Mouse (Mus musculus) CH12.LX (cell line): ENCODE results near the gene Ikzf1. TPM values are rescaled to one million over a fixed set of nuclear protein-coding genes. Genes with fewer than 3 reads are reported as not detected.
A peak's percentile ranks its signal among the peaks of the same experiment; 100 is the strongest.

Experiments
- DNase-seq: peaks from one replicate; pipeline ENCODE4 v3.0.0-alpha.2; 2013; ENCODE audit errors: extremely low read depth
- H3K27ac ChIP-seq: 2 replicates; pipeline ENCODE4 v1.5.1; 2012; ENCODE audit warnings: low read depth, mild to moderate bottlenecking, control low read depth, moderate library complexity; ENCODE audit not compliant: insufficient read depth
- H3K27me3 ChIP-seq: replicated peaks from 2 replicates; pipeline ENCODE3; 2012; ENCODE audit warnings: inconsistent platforms
- H3K36me3 ChIP-seq, 2 experiments: replicated peaks in 1 of 2; 2 replicates each; pipeline versions ENCODE3 to v1.6.1; 2012; ENCODE audit warnings: inconsistent platforms in 1 of 2, low read length in 1 of 2, mild to moderate bottlenecking in 1 of 2, mixed read lengths in 1 of 2, moderate library complexity in 1 of 2; ENCODE audit not compliant: control insufficient read depth in 1 of 2, insufficient read depth in 1 of 2
- H3K4me1 ChIP-seq, 2 experiments: 2 replicates each; pipeline ENCODE4 v1.6.1; 2012; ENCODE audit warnings: inconsistent platforms in 1 of 2, moderate library complexity in 1 of 2; ENCODE audit not compliant: insufficient read depth in 2 of 2, control insufficient read depth in 1 of 2
- H3K4me2 ChIP-seq: 2 replicates; pipeline ENCODE4 v1.6.1; 2012; ENCODE audit warnings: low read depth, mild to moderate bottlenecking, control low read depth; ENCODE audit not compliant: poor library complexity, insufficient read depth, severe bottlenecking
- H3K4me3 ChIP-seq, 3 experiments: fragments of 150-350 bp in 1 of 3; sonication (generic) in 1 of 3; replicated peaks in 1 of 3; 2 replicates each; pipeline versions ENCODE3 to v1.5.1; 2011 to 2012; ENCODE audit warnings: low read depth in 2 of 3, low read length in 2 of 3, mild to moderate bottlenecking in 2 of 3, moderate library complexity in 2 of 3, control low read depth in 1 of 3, improper control_type of control experiment in 1 of 3, inconsistent platforms in 1 of 3, mixed read lengths in 1 of 3; ENCODE audit not compliant: poor library complexity in 1 of 3
- H3K79me2 ChIP-seq: replicated peaks from 2 replicates; pipeline ENCODE4 v1.6.1; 2012; ENCODE audit warnings: mild to moderate bottlenecking, moderate library complexity; ENCODE audit not compliant: control insufficient read depth, poor library complexity, insufficient read depth, severe bottlenecking; ENCODE audit errors: extremely low read depth
- H3K9ac ChIP-seq: 2 replicates; pipeline ENCODE4 v1.6.1; 2012; ENCODE audit warnings: low read depth, mild to moderate bottlenecking, control low read depth, moderate library complexity; ENCODE audit not compliant: insufficient read depth
- H3K9me3 ChIP-seq: replicated peaks from 2 replicates; pipeline ENCODE3; 2012; ENCODE audit warnings: low read length, inconsistent platforms, mixed read lengths
- BHLHE40 ChIP-seq: IDR thresholded peaks from 2 replicates; pipeline ENCODE4 v1.6.1; 2011; ENCODE audit warnings: mild to moderate bottlenecking, low read depth, low read length, improper control_type of control experiment
- CHD1 ChIP-seq: IDR thresholded peaks from 2 replicates; pipeline ENCODE4 v1.6.1; 2012; ENCODE audit warnings: low read depth, low read length, improper control_type of control experiment, inconsistent platforms
- CHD2 ChIP-seq: IDR thresholded peaks from 2 replicates; pipeline ENCODE4 v1.6.1; 2011; ENCODE audit warnings: low read length, improper control_type of control experiment
- CTCF ChIP-seq, 2 experiments: IDR thresholded peaks in 1 of 2; conservative IDR thresholded peaks in 1 of 2; 2 replicates each; pipeline ENCODE4 v1.5.1; 2011 to 2012; ENCODE audit warnings: low read depth in 2 of 2, low read length in 2 of 2, improper control_type of control experiment in 1 of 2, inconsistent platforms in 1 of 2, mild to moderate bottlenecking in 1 of 2, moderate library complexity in 1 of 2
- E2F4 ChIP-seq: IDR thresholded peaks from 2 replicates; pipeline ENCODE4 v1.6.1; 2011; ENCODE audit warnings: low read depth, low read length, improper control_type of control experiment; ENCODE audit not compliant: insufficient replicate concordance
- ELF1 ChIP-seq: IDR thresholded peaks from 2 replicates; pipeline ENCODE4 v1.6.1; 2014; ENCODE audit warnings: low read depth, mild to moderate bottlenecking, inconsistent platforms, low read length, improper control_type of control experiment
- EP300 ChIP-seq: IDR thresholded peaks from 2 replicates; pipeline ENCODE4 v1.6.1; 2011; ENCODE audit warnings: low read length, improper control_type of control experiment
- ETS1 ChIP-seq: conservative IDR thresholded peaks from 2 replicates; pipeline ENCODE4 v1.6.1; 2012; ENCODE audit warnings: low read depth, mild to moderate bottlenecking, inconsistent platforms, low read length, improper control_type of control experiment, moderate library complexity
- GABPA ChIP-seq: IDR thresholded peaks from 2 replicates; pipeline ENCODE4 v1.6.1; 2012; ENCODE audit warnings: low read depth, low read length, improper control_type of control experiment, inconsistent platforms; ENCODE audit not compliant: insufficient replicate concordance
- HCFC1 ChIP-seq: IDR thresholded peaks from 2 replicates; pipeline ENCODE4 v1.6.1; 2012; ENCODE audit warnings: low read depth, mild to moderate bottlenecking, inconsistent platforms, low read length, improper control_type of control experiment
- IRF4 ChIP-seq: IDR thresholded peaks from 2 replicates; pipeline ENCODE4 v1.6.1; 2014; ENCODE audit warnings: low read depth, mild to moderate bottlenecking, inconsistent platforms, low read length, improper control_type of control experiment
- JUN ChIP-seq: IDR thresholded peaks from 2 replicates; pipeline ENCODE4 v1.6.1; 2011; ENCODE audit warnings: low read depth, mild to moderate bottlenecking, low read length, improper control_type of control experiment, moderate library complexity; ENCODE audit not compliant: insufficient read depth
- JUND ChIP-seq: conservative IDR thresholded peaks from 2 replicates; pipeline ENCODE4 v1.6.1; 2011; ENCODE audit warnings: low read depth, low read length, improper control_type of control experiment
- KAT2A ChIP-seq: IDR thresholded peaks from 2 replicates; pipeline ENCODE4 v1.6.1; 2012; ENCODE audit warnings: low read length, improper control_type of control experiment, inconsistent platforms; ENCODE audit not compliant: insufficient replicate concordance
- MAFK ChIP-seq: IDR thresholded peaks from 2 replicates; pipeline ENCODE4 v1.6.1; 2011; ENCODE audit warnings: low read length, improper control_type of control experiment; ENCODE audit not compliant: insufficient replicate concordance
- MAX ChIP-seq: IDR thresholded peaks from 2 replicates; pipeline ENCODE4 v1.6.1; 2011; ENCODE audit warnings: low read length, improper control_type of control experiment
- MAZ ChIP-seq: IDR thresholded peaks from 2 replicates; pipeline ENCODE4 v1.6.1; 2012; ENCODE audit warnings: low read depth, mild to moderate bottlenecking, inconsistent platforms, low read length, improper control_type of control experiment, moderate library complexity
- MEF2A ChIP-seq: IDR thresholded peaks from 2 replicates; pipeline ENCODE4 v1.6.1; 2014; ENCODE audit warnings: low read depth, mild to moderate bottlenecking, inconsistent platforms, low read length, improper control_type of control experiment, borderline replicate concordance
- MXI1 ChIP-seq: IDR thresholded peaks from 2 replicates; pipeline ENCODE4 v1.6.1; 2011; ENCODE audit warnings: mild to moderate bottlenecking, low read depth, low read length, improper control_type of control experiment
- MYC ChIP-seq: IDR thresholded peaks from 2 replicates; pipeline ENCODE4 v1.6.1; 2011; ENCODE audit warnings: low read depth, mild to moderate bottlenecking, improper control_type of control experiment, low read length
- NELFE ChIP-seq: IDR thresholded peaks from 2 replicates; pipeline ENCODE4 v1.6.1; 2011; ENCODE audit warnings: low read depth, low read length, improper control_type of control experiment
- NRF1 ChIP-seq: IDR thresholded peaks from 2 replicates; pipeline ENCODE4 v1.6.1; 2014; ENCODE audit warnings: low read depth, mild to moderate bottlenecking, inconsistent platforms, low read length, improper control_type of control experiment, moderate library complexity
- PAX5 ChIP-seq: IDR thresholded peaks from 2 replicates; pipeline ENCODE4 v1.6.1; 2012; ENCODE audit warnings: low read length, inconsistent platforms, mixed read lengths
- POLR2A ChIP-seq: IDR thresholded peaks from 2 replicates; pipeline ENCODE4 v1.6.1; 2011; ENCODE audit warnings: low read depth, mild to moderate bottlenecking, improper control_type of control experiment, low read length
- POLR2AphosphoS2 ChIP-seq: IDR thresholded peaks from 2 replicates; pipeline ENCODE4 v1.6.1; 2011; ENCODE audit warnings: low read depth, low read length, improper control_type of control experiment
- RAD21 ChIP-seq: IDR thresholded peaks from 2 replicates; pipeline ENCODE4 v1.6.1; 2011; ENCODE audit warnings: low read depth, mild to moderate bottlenecking, low read length, improper control_type of control experiment, moderate library complexity
- RCOR1 ChIP-seq: conservative IDR thresholded peaks from 2 replicates; pipeline ENCODE4 v1.6.1; 2012; ENCODE audit warnings: low read depth, mild to moderate bottlenecking, inconsistent platforms, low read length, improper control_type of control experiment
- SIN3A ChIP-seq: IDR thresholded peaks from 2 replicates; pipeline ENCODE4 v1.6.1; 2012; ENCODE audit warnings: low read length, improper control_type of control experiment, inconsistent platforms
- SMC3 ChIP-seq: IDR thresholded peaks from 2 replicates; pipeline ENCODE4 v1.6.1; 2011; ENCODE audit warnings: low read depth, low read length, improper control_type of control experiment
- TBP ChIP-seq: conservative IDR thresholded peaks from 2 replicates; pipeline ENCODE4 v1.6.1; 2011; ENCODE audit warnings: low read depth, low read length, improper control_type of control experiment
- TCF12 ChIP-seq: IDR thresholded peaks from 2 replicates; pipeline ENCODE4 v1.6.1; 2014; ENCODE audit warnings: low read depth, mild to moderate bottlenecking, inconsistent platforms, low read length, improper control_type of control experiment
- UBTF ChIP-seq: IDR thresholded peaks from 2 replicates; pipeline ENCODE4 v1.6.1; 2012; ENCODE audit warnings: low read depth, mild to moderate bottlenecking, inconsistent platforms, low read length, improper control_type of control experiment, moderate library complexity
- USF1 ChIP-seq: IDR thresholded peaks from 2 replicates; pipeline ENCODE4 v1.6.1; 2014; ENCODE audit warnings: low read depth, mild to moderate bottlenecking, inconsistent platforms, low read length, improper control_type of control experiment
- USF2 ChIP-seq: conservative IDR thresholded peaks from 2 replicates; pipeline ENCODE4 v1.6.1; 2011; ENCODE audit warnings: low read depth, low read length, improper control_type of control experiment
- ZC3H11A ChIP-seq: IDR thresholded peaks from 2 replicates; pipeline ENCODE4 v1.6.1; 2012; ENCODE audit warnings: low read depth, mild to moderate bottlenecking, inconsistent platforms, low read length, improper control_type of control experiment
- ZKSCAN1 ChIP-seq: IDR thresholded peaks from 2 replicates; pipeline ENCODE4 v1.6.1; 2012; ENCODE audit warnings: low read depth, inconsistent platforms, low read length, improper control_type of control experiment, borderline replicate concordance
- ZMIZ1 ChIP-seq: IDR thresholded peaks from 2 replicates; pipeline ENCODE4 v1.6.1; 2012; ENCODE audit warnings: low read depth, mild to moderate bottlenecking, inconsistent platforms, low read length, improper control_type of control experiment
- ZNF384 ChIP-seq: IDR thresholded peaks from 2 replicates; pipeline ENCODE4 v1.6.1; 2012; ENCODE audit warnings: low read depth, low read length, improper control_type of control experiment, inconsistent platforms
- dilution Hi-C: fragments of 300-500 bp; cut with MboI; formaldehyde crosslinking; loops from 2 replicates; pipeline ENCODE4 v1.14.3; 2020; ENCODE audit warnings: low sequenced_read_pairs; ENCODE audit not compliant: extremely low pct_unique_long_range_greater_than_20kb, extremely low pct_ligation_motif_present
- in situ Hi-C: fragments of 300-500 bp; cut with MboI; formaldehyde crosslinking; loops from 3 replicates; pipeline ENCODE4 v1.14.3; 2019; ENCODE audit warnings: low sequenced_read_pairs, low pct_ligation_motif_present, low pct_unique_long_range_greater_than_20kb, mixed read lengths
- polyA plus RNA-seq: library from polyadenylated mRNA; unstranded; fragments of >175 nt; gene quantifications from 2 replicates; pipeline ENCODE4 v1.2.1, GENCODE M21; 2012; ENCODE audit warnings: low read depth; ENCODE audit not compliant: insufficient read length
- total RNA-seq, 2 experiments: library from RNA; depleted of rRNA; stranded (reverse); fragments of 300-350 nt in 1 of 2; fragments of >200 nt in 1 of 2; gene quantifications; 2 replicates each; pipeline ENCODE4 v1.2.3; 2012 to 2014

Ikzf1 gene
- total and polyA plus RNA-seq, 3 experiments = 33.1 to 68.7 (median 51.2) TPM

DNA sequence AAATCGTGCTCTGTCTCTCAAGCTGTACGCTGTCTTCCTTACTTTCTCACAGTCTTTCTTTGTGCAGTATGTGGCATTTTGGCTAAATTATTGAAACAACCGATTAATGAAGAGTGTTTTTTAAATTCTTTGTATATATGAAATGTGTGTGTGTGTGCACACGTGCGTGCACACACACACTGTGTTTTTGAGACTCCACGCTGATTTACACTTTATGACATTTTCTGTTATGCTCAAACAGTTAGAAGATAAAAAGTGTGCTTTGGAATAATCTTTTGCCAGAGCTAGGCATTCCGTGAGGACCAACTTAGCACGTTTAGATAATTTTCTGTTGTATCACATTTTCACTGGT lies 6.0 kb downstream of the Ikzf1 start:
- peak overlapping the region; percentile 99 for H3K9ac ChIP-seq
- H3K4me2 ChIP-seq = peak overlapping the region; percentile 25; the same call in 1 of the 2 replicates
- peak overlapping the region; percentile 90 for H3K27ac ChIP-seq
- in situ Hi-C loops = loop anchor here (25.0 kb wide), 1 partner anchor 271 kb away; no protein-coding TSS in a partner anchor
- no peaks in the 10 kb centered on the region for H3K27me3 ChIP-seq
- peaks cover 38% of the 10 kb centered on the region for H3K79me2 ChIP-seq
- peaks cover 23 to 61% of the 10 kb centered on the region in 2 experiments for H3K4me1 ChIP-seq
- peak overlapping the region; percentile 44 to 53 (median 51) for H3K4me3 ChIP-seq
- H3K9me3 ChIP-seq = peaks cover 8% of the 10 kb centered on the region
- TF ChIP-seq IRF4 = 0 out of 2 replicates have a peak, but pooled peaks have one; percentile 29
- TF ChIP-seq JUND = peak; percentile 31; the same call in 1 of the 2 replicates
- TF ChIP-seq UBTF = no peak
- TF ChIP-seq JUN = no peak
- TF ChIP-seq BHLHE40 = peak; percentile 92
- peak; percentile 62; the same call in 1 of the 2 replicates for TF ChIP-seq MAX
- TF ChIP-seq NRF1 = no peak
- TF ChIP-seq USF1 = no peak
- no peak for TF ChIP-seq PAX5
- TF ChIP-seq HCFC1 = no peak
- TF ChIP-seq ELF1 = no peak
- TF ChIP-seq EP300 = no peak
- TF ChIP-seq GABPA = no peak
- peak; percentile 23; the same call in 1 of the 2 replicates for TF ChIP-seq MAFK
- no peak for TF ChIP-seq POLR2A
- peak; percentile 80 for TF ChIP-seq MXI1
- TF ChIP-seq SIN3A = peak; percentile 73; the same call in 1 of the 2 replicates
- no peak for TF ChIP-seq ZKSCAN1
- TF ChIP-seq TCF12 = no peak
- TF ChIP-seq RCOR1 = no peak
- peak; percentile 23 for TF ChIP-seq ZMIZ1
- TF ChIP-seq ETS1 = no peak
- no peak for TF ChIP-seq TBP
- TF ChIP-seq ZC3H11A = no peak
- TF ChIP-seq NELFE = no peak
- 0 out of 2 replicates have a peak, but pooled peaks have one; percentile 29 for TF ChIP-seq CHD2
- no peak for TF ChIP-seq RAD21
- 0 out of 2 replicates have a peak, but pooled peaks have one; percentile 15 for TF ChIP-seq KAT2A
- TF ChIP-seq CTCF (conservative IDR thresholded peaks at IDR 0.05 in 1 of 2, IDR thresholded peaks at IDR 0.05 in 1 of 2; ENCODE audit: low read depth in 2 of 2, low read length in 2 of 2) = no peak
- no peak; the same call in 1 of the 2 replicates for TF ChIP-seq CHD1
- TF ChIP-seq POLR2AphosphoS2 = no peak
- no peak for TF ChIP-seq E2F4
- TF ChIP-seq MAZ = no peak
- TF ChIP-seq MEF2A = no peak
- no peak; the same call in none of the 2 replicates for TF ChIP-seq SMC3
- TF ChIP-seq USF2 = no peak
- TF ChIP-seq MYC = peak; percentile 95
- TF ChIP-seq ZNF384 = no peak
- peaks cover 0 to 14% of the 10 kb centered on the region in 2 experiments for H3K36me3 ChIP-seq
- dilution Hi-C loops = no loop called here
- DNase-seq = no peak
